Mouse (Mus musculus): Measurements from ENCODE around the gene Ltbp1. TPM values are rescaled to one million over a fixed set of nuclear protein-coding genes. Genes with fewer than 3 reads are reported as not detected.

Gene Ltbp1
- total RNA-seq, 4 experiments from 2014 or later: 35.7 to 46.0 (median 42.1) TPM

- peak; percentile 74 for DNase-seq (ENCODE audit: low spot score)
These were observed 548 bp upstream of the Ltbp1 start for GRCm38 (mm10) chr17:75004820-75005219.

GRCm38 (mm10) chr17:75005685-75006680, 615 bp downstream of the Ltbp1 start:
- no peak for DNase-seq (ENCODE audit: low spot score)

GRCm38 (mm10) chr17:75010955-75011354, 5.6 kb downstream of the Ltbp1 start:
- no peak for DNase-seq (ENCODE audit: low spot score)

- no peak for DNase-seq (ENCODE audit: low spot score)
These were observed 7.8 kb downstream of the Ltbp1 start for GRCm38 (mm10) chr17:75013211-75013610.

GRCm38 (mm10) chr17:75013868-75014267, 8.5 kb downstream of the Ltbp1 start:
- DNase-seq (ENCODE audit: low spot score): no peak

GRCm38 (mm10) chr17:75014601-75015356, 9.4 kb downstream of the Ltbp1 start:
- no peak for DNase-seq (ENCODE audit: low spot score)

- no peak for DNase-seq (ENCODE audit: low spot score)
These were observed 10.2 kb downstream of the Ltbp1 start for GRCm38 (mm10) chr17:75015546-75015945.

GRCm38 (mm10) chr17:75017423-75017822, 12.1 kb downstream of the Ltbp1 start:
- DNase-seq (ENCODE audit: low spot score): no peak

- no peak for DNase-seq (ENCODE audit: low spot score)
These were observed 12.8 kb downstream of the Ltbp1 start for GRCm38 (mm10) chr17:75018142-75018541.

GRCm38 (mm10) chr17:75020026-75020425, 14.7 kb downstream of the Ltbp1 start:
- no peak for DNase-seq (ENCODE audit: low spot score)

GRCm38 (mm10) chr17:75020619-75021018, 15.3 kb downstream of the Ltbp1 start:
- no peak for DNase-seq (ENCODE audit: low spot score)

- peak; percentile 81 for DNase-seq (ENCODE audit: low spot score)
These were observed 22.2 kb downstream of the Ltbp1 start for GRCm38 (mm10) chr17:75027358-75028131.

- no peak for DNase-seq (ENCODE audit: low spot score)
These were observed 28.0 kb downstream of the Ltbp1 start for GRCm38 (mm10) chr17:75033356-75033755.

GRCm38 (mm10) chr17:75033872-75034615, 28.7 kb downstream of the Ltbp1 start:
- no peak for DNase-seq (ENCODE audit: low spot score)

- no peak for DNase-seq (ENCODE audit: low spot score)
These were observed 31.5 kb downstream of the Ltbp1 start for GRCm38 (mm10) chr17:75036881-75037280.

GRCm38 (mm10) chr17:75039017-75039416, 33.6 kb downstream of the Ltbp1 start:
- DNase-seq (ENCODE audit: low spot score): no peak

- DNase-seq (ENCODE audit: low spot score): no peak
These were observed 44.1 kb downstream of the Ltbp1 start for GRCm38 (mm10) chr17:75049366-75049969.

GRCm38 (mm10) chr17:75051440-75051925, 46.1 kb downstream of the Ltbp1 start:
- no peak for DNase-seq (ENCODE audit: low spot score)

GRCm38 (mm10) chr17:75055235-75055634, 49.9 kb downstream of the Ltbp1 start:
- DNase-seq (ENCODE audit: low spot score): no peak

- DNase-seq (ENCODE audit: low spot score): no peak
These were observed 50.6 kb downstream of the Ltbp1 start for GRCm38 (mm10) chr17:75055961-75056360.

Measured in heart, adult 8-10 months (tissue).